Mouse (Mus musculus) MEL (cell line): ENCODE measurements around the gene Adam11.

Experiments used
- CTCF ChIP-seq, 3 experiments: IDR thresholded peaks in 2 of 3; conservative IDR thresholded peaks in 1 of 3; 2 replicates each; pipeline ENCODE4 v1.5.1; 2011 to 2012; ENCODE audit warnings: low read length in 3 of 3, low read depth in 2 of 3, mild to moderate bottlenecking in 2 of 3, improper control_type of control experiment in 1 of 3, inconsistent platforms in 1 of 3, mixed read lengths in 1 of 3, moderate library complexity in 1 of 3; ENCODE audit not compliant: control insufficient read depth in 1 of 3, insufficient read depth in 1 of 3, poor library complexity in 1 of 3, severe bottlenecking in 1 of 3
- GATA1 ChIP-seq: IDR thresholded peaks from 2 replicates; pipeline ENCODE4 v1.6.1; 2011; ENCODE audit warnings: low read depth, low read length, improper control_type of control experiment
- MAZ ChIP-seq: IDR thresholded peaks from 2 replicates; pipeline ENCODE4 v1.6.1; 2012; ENCODE audit warnings: low read depth, mild to moderate bottlenecking, inconsistent platforms, low read length, improper control_type of control experiment
- POLR2A ChIP-seq, 2 experiments: IDR thresholded peaks; 2 replicates each; pipeline ENCODE4 v1.6.1; 2011 to 2012; ENCODE audit warnings: low read length in 2 of 2, mild to moderate bottlenecking in 2 of 2, control low read depth in 1 of 2, improper control_type of control experiment in 1 of 2, low read depth in 1 of 2, moderate library complexity in 1 of 2; ENCODE audit not compliant: control insufficient read depth in 1 of 2, insufficient read depth in 1 of 2, poor library complexity in 1 of 2
- POLR2AphosphoS2 ChIP-seq: IDR thresholded peaks from 2 replicates; pipeline ENCODE4 v1.6.1; 2011; ENCODE audit warnings: low read length, improper control_type of control experiment
- TBP ChIP-seq: IDR thresholded peaks from 2 replicates; pipeline ENCODE4 v1.8.0; 2011; ENCODE audit warnings: low read depth, low read length, improper control_type of control experiment
- TCF12 ChIP-seq: IDR thresholded peaks from 2 replicates; pipeline ENCODE4 v1.6.1; 2014; ENCODE audit warnings: low read depth, mild to moderate bottlenecking, inconsistent platforms, low read length, improper control_type of control experiment, moderate library complexity
- UBTF ChIP-seq: IDR thresholded peaks from 2 replicates; pipeline ENCODE4 v1.6.1; 2012; ENCODE audit warnings: low read depth, mild to moderate bottlenecking, inconsistent platforms, low read length, improper control_type of control experiment, moderate library complexity, borderline replicate concordance; ENCODE audit not compliant: insufficient read depth
- USF2 ChIP-seq, 2 experiments: IDR thresholded peaks; 2 replicates each; pipeline ENCODE4 v1.6.1; 2011 to 2012; ENCODE audit warnings: improper control_type of control experiment in 2 of 2, low read length in 2 of 2, borderline replicate concordance in 1 of 2, inconsistent platforms in 1 of 2, low read depth in 1 of 2, mild to moderate bottlenecking in 1 of 2; ENCODE audit not compliant: insufficient read depth in 1 of 2
- ZMIZ1 ChIP-seq: IDR thresholded peaks from 2 replicates; pipeline ENCODE4 v1.6.1; 2012; ENCODE audit warnings: low read depth, mild to moderate bottlenecking, inconsistent platforms, low read length, improper control_type of control experiment, moderate library complexity
- ZNF384 ChIP-seq: IDR thresholded peaks from 2 replicates; pipeline ENCODE4 v1.6.1; 2012; ENCODE audit warnings: low read depth, mild to moderate bottlenecking, inconsistent platforms, low read length, improper control_type of control experiment

DNA sequence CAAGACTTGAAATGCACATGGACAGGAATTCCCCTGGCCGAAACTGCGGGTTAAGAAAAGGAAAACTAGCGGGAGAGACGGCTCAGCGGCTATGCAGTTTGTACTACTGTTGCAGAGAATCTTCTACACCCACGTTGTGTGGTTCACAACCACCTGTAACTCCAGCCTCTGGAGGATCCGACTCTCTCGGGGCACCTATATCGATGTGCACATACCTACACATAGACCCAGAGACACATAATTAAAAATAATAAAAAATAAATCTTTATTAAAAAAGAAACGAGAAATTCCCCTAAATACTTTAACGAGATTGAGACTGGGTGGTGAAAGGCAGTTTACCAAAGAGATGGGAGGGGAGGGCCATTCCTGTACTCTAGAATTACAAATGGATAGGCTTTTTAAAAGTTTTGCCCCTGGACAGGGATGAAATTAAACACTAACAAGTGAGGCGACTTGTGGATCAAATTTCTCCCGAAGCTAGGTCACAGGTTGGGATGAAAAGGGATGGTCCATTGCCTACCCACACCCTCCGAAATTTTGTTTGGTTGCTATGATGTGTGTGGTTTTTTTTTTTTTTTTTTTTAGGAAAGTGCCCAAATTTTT is 58.6 kb downstream of the Adam11 start:
- TF ChIP-seq USF2 (IDR thresholded peaks at IDR 0.05; ENCODE audit: borderline replicate concordance in 1 of 2, insufficient read depth in 1 of 2, low read depth in 1 of 2, low read length in 2 of 2) = no peak
- no peak for TF ChIP-seq CTCF (IDR thresholded peaks at IDR 0.05 in 2 of 3, conservative IDR thresholded peaks at IDR 0.05 in 1 of 3; ENCODE audit: control insufficient read depth in 1 of 3, insufficient read depth in 1 of 3, low read depth in 2 of 3, low read length in 3 of 3, poor library complexity in 1 of 3, severe bottlenecking in 1 of 3)
- TF ChIP-seq POLR2A (IDR thresholded peaks at IDR 0.05; ENCODE audit: control insufficient read depth in 1 of 2, insufficient read depth in 1 of 2, low read depth in 1 of 2, low read length in 2 of 2, poor library complexity in 1 of 2) = no peak
- TF ChIP-seq TCF12 = no peak
- TF ChIP-seq UBTF = no peak
- no peak for TF ChIP-seq MAZ
- no peak for TF ChIP-seq GATA1
- TF ChIP-seq POLR2AphosphoS2 = no peak
- TF ChIP-seq ZNF384 = no peak
- TF ChIP-seq TBP = no peak
- TF ChIP-seq ZMIZ1 = no peak
